Mouse (Mus musculus) megakaryocyte, embryonic 14.5 days (primary cell): ENCODE data around the gene Erlin1.

Experiments used
- FLI1 ChIP-seq: IDR thresholded peaks from 2 replicates; pipeline ENCODE4 v1.6.1; 2012; ENCODE audit warnings: low read length, inconsistent platforms, mixed read lengths
- GATA1 ChIP-seq: IDR thresholded peaks from 3 replicates; pipeline ENCODE4 v1.6.1; 2012; ENCODE audit warnings: mixed read lengths, low read length, inconsistent platforms, borderline replicate concordance

- TF ChIP-seq GATA1, result no peak
- no peak for TF ChIP-seq FLI1
These were observed 23.7 kb downstream of the Erlin1 start for GRCm38 (mm10) chr19:44045847-44046246.
